Mouse (Mus musculus) lung, adult 2 months (tissue): ENCODE measurements at regions not wholly inside any gene's neighbourhood (a gene's known extent, or its start where the extent isn't known, plus 50 kb on each side); places are given as distances from the start of the nearest gene placed in this dataset.

ENCODE experiments used
- DNase-seq: peaks from one replicate; pipeline ENCODE4 v3.0.0; 2022
- H3K4me1 ChIP-seq: fragments of 200-500 bp; 2 replicates; pipeline ENCODE4 v1.6.1; 2011; ENCODE audit warnings: low read length; ENCODE audit not compliant: control insufficient read depth, insufficient read depth
- H3K4me3 ChIP-seq: fragments of 200-500 bp; replicated peaks from 2 replicates; pipeline ENCODE3; 2011; ENCODE audit warnings: low read depth, mild to moderate bottlenecking, control low read depth, low read length; ENCODE audit errors: extremely low read depth
- CTCF ChIP-seq: fragments of 200-500 bp; IDR thresholded peaks from 2 replicates; pipeline ENCODE4 v1.5.1; 2011; ENCODE audit warnings: mild to moderate bottlenecking, low read length, control low read depth; ENCODE audit not compliant: insufficient read depth
- POLR2A ChIP-seq: fragments of 200-500 bp; IDR thresholded peaks from 2 replicates; pipeline ENCODE4 v1.6.1; 2011; ENCODE audit warnings: low read depth, mild to moderate bottlenecking, control low read depth, low read length, borderline replicate concordance; ENCODE audit errors: extremely low read depth
- WGBS: fragments of 180-500 bp; shearing (Covaris S2); methylation state at CpG from one replicate; pipeline ENCODE4 v1.1.7; 2018; 5-methylcytosine and 5-hydroxymethylcytosine counted together

GRCm38 (mm10) chr19:57552964-57553740, 57.7 kb upstream of the Atrnl1 start:
- no peak for DNase-seq
- no peak overlapping the region for H3K4me3 ChIP-seq
- no peaks in the 10 kb centered on the region for H3K4me1 ChIP-seq
- WGBS, result 69% methylated on average over 11 of the region's 11 CpGs
- TF ChIP-seq CTCF, result no peak
- no peak for TF ChIP-seq POLR2A

- no peak for TF ChIP-seq POLR2A
- no peak for TF ChIP-seq CTCF
- 75% methylated on average over 6 of the region's 6 CpGs for WGBS
- DNase-seq, result no peak
- H3K4me3 ChIP-seq, result no peak overlapping the region
- no peaks in the 10 kb centered on the region for H3K4me1 ChIP-seq
Observed at GRCm38 (mm10) chr19:57554086-57554485, 56.7 kb upstream of the Atrnl1 start.

- TF ChIP-seq CTCF (no peak), POLR2A (no peak)
- no peak for DNase-seq
- Histone ChIP-seq H3K4me1 (no peaks in the 10 kb centered on the region), H3K4me3 (no peak overlapping the region)
- 62% methylated on average over 5 of the region's 5 CpGs for WGBS
Observed at GRCm38 (mm10) chr19:57555313-57555712, 55.5 kb upstream of the Atrnl1 start.

DNA sequence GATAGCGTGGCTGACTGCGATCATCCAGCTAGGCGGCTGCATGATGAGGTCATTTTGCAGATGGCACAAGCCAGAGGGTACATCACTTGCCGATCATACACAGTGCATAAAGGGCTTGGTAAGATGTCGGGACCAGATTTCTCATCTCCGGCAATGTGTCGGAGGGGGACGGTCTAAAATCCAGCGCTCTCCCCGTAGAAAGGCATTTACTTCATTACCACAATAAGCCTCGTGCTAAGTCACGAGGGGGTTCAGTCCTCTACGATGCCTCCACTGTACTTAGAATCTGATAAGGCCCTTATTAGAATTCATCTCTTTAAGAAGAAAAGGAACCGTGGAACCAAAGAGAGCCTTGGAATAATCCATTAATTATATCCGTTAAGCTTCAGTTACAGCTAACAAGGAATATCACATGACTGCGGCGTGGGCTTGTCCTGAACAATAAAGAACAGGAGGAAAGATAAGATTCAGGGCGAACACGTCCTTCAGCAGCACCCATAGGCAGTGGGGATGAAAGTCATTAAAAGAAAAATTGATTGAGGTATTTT, 52.3 kb upstream of the Atrnl1 start:
- no peak for DNase-seq
- no peak for TF ChIP-seq CTCF
- Histone ChIP-seq H3K4me3 (no peak overlapping the region), H3K4me1 (no peaks in the 10 kb centered on the region)
- WGBS, result 80% methylated on average over 19 of the region's 19 CpGs

- no peaks in the 10 kb centered on the region for H3K4me1 ChIP-seq
- 50% methylated on average over 3 of the region's 3 CpGs for WGBS
- no peak overlapping the region for H3K4me3 ChIP-seq
- DNase-seq, result no peak
- TF ChIP-seq POLR2A, result no peak
- TF ChIP-seq CTCF, result no peak
Observed at GRCm38 (mm10) chr19:57560757-57561156, 50.1 kb upstream of the Atrnl1 start.
